Mouse (Mus musculus): ENCODE data around the gene Gm20671. TPM values are rescaled to one million over a fixed set of nuclear protein-coding genes. Genes with fewer than 3 reads are reported as not detected.

Gm20671 gene
- polyA plus RNA-seq, 1 experiment from 2014 or later: not detected

GRCm38 (mm10) chr5:32713042-32713702 is 113.7 kb downstream of the Gm20671 start:
- 32% methylated on average over 2 of the region's 2 CpGs for WGBS
- peak; percentile 6; the same call in 1 of the 2 replicates for ATAC-seq (ENCODE audit: insufficient number of reproducible peaks, insufficient read depth, low FRiP score, low TSS enrichment, low read depth)
- Histone ChIP-seq H3K4me3 (replicated peaks) (peak overlapping the region; percentile 64), H3K27me3 (no peaks in the 10 kb centered on the region), H3K4me2 (peak overlapping the region; percentile 77), H3K36me3 (no peaks in the 10 kb centered on the region), H3K27ac (peak overlapping the region; percentile 88), H3K9me3 (no peaks in the 10 kb centered on the region), H3K4me1 (replicated peaks) (peaks cover 4% of the 10 kb centered on the region; the same call in 1 of the 2 replicates), H3K9ac (replicated peaks) (peak overlapping the region; percentile 63)

GRCm38 (mm10) chr5:32712221-32713041 is 114.5 kb downstream of the Gm20671 start:
- peak overlapping the region; percentile 64; the same call in 1 of the 2 replicates for H3K4me3 ChIP-seq (replicated peaks)

GRCm38 (mm10) chr5:32711485-32711884 is 115.4 kb downstream of the Gm20671 start:
- 78% methylated on average over 5 of the region's 5 CpGs for WGBS
- Histone ChIP-seq H3K9me3 (no peaks in the 10 kb centered on the region), H3K4me1 (replicated peaks) (peaks cover 4% of the 10 kb centered on the region; the same call in 1 of the 2 replicates), H3K4me3 (replicated peaks) (no peak overlapping the region), H3K9ac (replicated peaks) (no peak overlapping the region), H3K27ac (no peak overlapping the region), H3K36me3 (no peaks in the 10 kb centered on the region), H3K27me3 (no peaks in the 10 kb centered on the region), H3K4me2 (no peak overlapping the region)
- no peak for ATAC-seq (ENCODE audit: insufficient number of reproducible peaks, insufficient read depth, low FRiP score, low TSS enrichment, low read depth)

More at GRCm38 (mm10) chr5:32712221-32713041, 114.5 kb downstream of the Gm20671 start:
- peaks cover 4% of the 10 kb centered on the region; the same call in 1 of the 2 replicates for H3K4me1 ChIP-seq (replicated peaks)
- 69% methylated on average over 4 of the region's 4 CpGs for WGBS
- no peaks in the 10 kb centered on the region for H3K9me3 ChIP-seq
- H3K4me2 ChIP-seq: peak overlapping the region; percentile 77
- no peak overlapping the region for H3K27ac ChIP-seq
- H3K36me3 ChIP-seq: no peaks in the 10 kb centered on the region
- H3K9ac ChIP-seq (replicated peaks): no peak overlapping the region
- no peaks in the 10 kb centered on the region for H3K27me3 ChIP-seq
- ATAC-seq (ENCODE audit: insufficient number of reproducible peaks, insufficient read depth, low FRiP score, low TSS enrichment, low read depth): no peak

GRCm38 (mm10) chr5:32706226-32706780 is 120.6 kb downstream of the Gm20671 start:
- 79% methylated on average over 2 of the region's 2 CpGs for WGBS
- no peak for ATAC-seq (ENCODE audit: insufficient number of reproducible peaks, insufficient read depth, low FRiP score, low TSS enrichment, low read depth)
- H3K36me3 ChIP-seq: no peaks in the 10 kb centered on the region
- H3K4me3 ChIP-seq (replicated peaks): no peak overlapping the region
- H3K9ac ChIP-seq (replicated peaks): no peak overlapping the region
- no peaks in the 10 kb centered on the region for H3K9me3 ChIP-seq
- H3K4me2 ChIP-seq: no peak overlapping the region
- H3K4me1 ChIP-seq (replicated peaks): no peaks in the 10 kb centered on the region
- H3K27ac ChIP-seq: no peak overlapping the region
- H3K27me3 ChIP-seq: no peaks in the 10 kb centered on the region

GRCm38 (mm10) chr5:32697208-32697867 is 129.6 kb downstream of the Gm20671 start:
- Histone ChIP-seq H3K36me3 (no peaks in the 10 kb centered on the region), H3K27ac (no peak overlapping the region), H3K9ac (replicated peaks) (no peak overlapping the region), H3K4me1 (replicated peaks) (no peaks in the 10 kb centered on the region), H3K9me3 (no peaks in the 10 kb centered on the region), H3K4me3 (replicated peaks) (no peak overlapping the region), H3K4me2 (no peak overlapping the region), H3K27me3 (no peaks in the 10 kb centered on the region)
- WGBS: 75% methylated on average over 5 of the region's 5 CpGs
- ATAC-seq (ENCODE audit: insufficient number of reproducible peaks, insufficient read depth, low FRiP score, low TSS enrichment, low read depth): no peak

- Histone ChIP-seq H3K4me1 (replicated peaks) (no peaks in the 10 kb centered on the region), H3K27ac (no peak overlapping the region), H3K9me3 (no peaks in the 10 kb centered on the region), H3K27me3 (no peaks in the 10 kb centered on the region), H3K36me3 (0 out of 2 replicates have a peak, but pooled peaks cover 1% of the 10 kb centered on the region), H3K9ac (replicated peaks) (no peak overlapping the region), H3K4me2 (no peak overlapping the region), H3K4me3 (replicated peaks) (no peak overlapping the region)
- no peak for ATAC-seq (ENCODE audit: insufficient number of reproducible peaks, insufficient read depth, low FRiP score, low TSS enrichment, low read depth)
- WGBS: 56% methylated on average over 2 of the region's 2 CpGs
These were observed 133.5 kb downstream of the Gm20671 start for GRCm38 (mm10) chr5:32693411-32693810.

Other genes starting within 250 kb of the Gm20671 start
- 44.4 and 47.7 TPM in 2 replicates for gene Yes1, start 215.9 kb downstream of the Gm20671 start, polyA plus RNA-seq (2016; fragmentation: Nextera tagmentation; extraction: Ambion mirVana)
- 58.6 and 61.9 TPM in 2 replicates for gene Pisd, start 41.5 kb downstream of the Gm20671 start, polyA plus RNA-seq (2016; fragmentation: Nextera tagmentation; extraction: Ambion mirVana)
- gene Prr14l, start 27.1 kb upstream of the Gm20671 start, polyA plus RNA-seq (2016; fragmentation: Nextera tagmentation; extraction: Ambion mirVana): 15.3 and 15.8 TPM in 2 replicates
- 34.4 and 36.3 TPM in 2 replicates for gene Depdc5, start 36.6 kb upstream of the Gm20671 start, polyA plus RNA-seq (2016; fragmentation: Nextera tagmentation; extraction: Ambion mirVana)
- gene Ywhah, start 191.7 kb upstream of the Gm20671 start, polyA plus RNA-seq (2016; fragmentation: Nextera tagmentation; extraction: Ambion mirVana): 346 and 349 TPM in 2 replicates